Mouse (Mus musculus) ES-Bruce4 (cell line): ENCODE measurements around the gene Mia3. TPM values are rescaled to one million over a fixed set of nuclear protein-coding genes. Genes with fewer than 3 reads are reported as not detected.
A peak's percentile ranks its signal among the peaks of the same experiment; 100 is the strongest.
"Not testable (repeated sequence)": the region's sequence is repeated elsewhere in the genome, so short reads cannot be mapped to it uniquely, and the experiment has no call there.

Experiments
- H3K27ac ChIP-seq: 2 replicates; pipeline ENCODE4 v1.5.1; 2012; ENCODE audit warnings: low read length, inconsistent platforms; ENCODE audit not compliant: insufficient read depth
- H3K27me3 ChIP-seq: 2 replicates; pipeline ENCODE4 v1.6.1; 2012; ENCODE audit warnings: mild to moderate bottlenecking, low read length, inconsistent platforms; ENCODE audit not compliant: control insufficient read depth, poor library complexity, insufficient read depth, severe bottlenecking
- H3K36me3 ChIP-seq: 2 replicates; pipeline ENCODE4 v1.6.1; 2012; ENCODE audit warnings: inconsistent platforms, mild to moderate bottlenecking, low read length, moderate library complexity; ENCODE audit not compliant: control insufficient read depth, poor library complexity, insufficient read depth, severe bottlenecking
- H3K4me1 ChIP-seq: one replicate; pipeline ENCODE4 v1.8.1; 2011; ENCODE audit warnings: low read length; ENCODE audit not compliant: control insufficient read depth, insufficient read depth
- H3K4me3 ChIP-seq: 2 replicates; pipeline ENCODE4 v1.5.1; 2011; ENCODE audit warnings: low read depth, mild to moderate bottlenecking, low read length
- H3K9ac ChIP-seq: 2 replicates; pipeline ENCODE4 v1.6.1; 2012; ENCODE audit warnings: low read depth, mild to moderate bottlenecking, inconsistent platforms; ENCODE audit not compliant: poor library complexity, severe bottlenecking
- H3K9me3 ChIP-seq: replicated peaks from 2 replicates; pipeline ENCODE4 v1.6.1; 2012; ENCODE audit warnings: mild to moderate bottlenecking, low read length, inconsistent platforms; ENCODE audit not compliant: control insufficient read depth, poor library complexity, insufficient read depth, severe bottlenecking
- CTCF ChIP-seq: IDR thresholded peaks from one replicate; pipeline ENCODE4 v1.8.1; 2011; ENCODE audit warnings: low read depth, low read length
- EP300 ChIP-seq: IDR thresholded peaks from 2 replicates; pipeline ENCODE4 v1.6.1; 2011; ENCODE audit warnings: low read depth, low read length; ENCODE audit not compliant: insufficient read depth
- POLR2A ChIP-seq: IDR thresholded peaks from one replicate; pipeline ENCODE4 v1.8.1; 2011; ENCODE audit warnings: low read length; ENCODE audit not compliant: insufficient read depth
- polyA plus RNA-seq: library from polyadenylated mRNA; stranded (reverse); fragments of >200 nt; gene quantifications from 2 replicates; pipeline ENCODE4 v1.2.4, GENCODE M21; 2011; ENCODE audit warnings: low read depth; ENCODE audit not compliant: missing spikeins, insufficient read depth, insufficient read length

The Mia3 gene
- polyA plus RNA-seq, 1 experiment = 155 TPM

DNA sequence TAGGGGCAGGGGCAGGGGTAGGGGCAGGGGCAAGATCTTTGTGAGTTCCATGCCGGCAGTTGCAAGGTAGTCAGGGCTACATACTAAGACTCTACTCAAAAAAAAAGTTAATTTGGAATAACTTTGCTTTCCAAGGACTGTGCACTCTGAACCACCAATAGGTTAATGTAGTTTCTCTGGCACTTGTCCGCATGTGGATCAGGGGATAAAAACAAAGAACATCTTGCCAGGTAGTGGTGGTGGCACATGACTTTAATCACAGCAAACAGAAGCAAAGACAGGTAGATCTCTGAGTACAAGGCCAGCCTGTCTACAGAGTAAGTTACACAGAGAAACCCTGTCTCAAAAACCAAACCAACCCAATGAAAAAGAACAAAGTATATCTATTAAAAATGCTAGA lies 13.3 kb upstream of the Mia3 start:
- Histone ChIP-seq H3K9ac (no peak overlapping the region), H3K27me3 (no peaks in the 10 kb centered on the region), H3K9me3 (no peaks in the 10 kb centered on the region), H3K4me1 (no peaks in the 10 kb centered on the region), H3K36me3 (no peaks in the 10 kb centered on the region), H3K4me3 (no peak overlapping the region), H3K27ac (no peak overlapping the region)
- TF ChIP-seq POLR2A (no peak), EP300 (no peak), CTCF (no peak)

DNA sequence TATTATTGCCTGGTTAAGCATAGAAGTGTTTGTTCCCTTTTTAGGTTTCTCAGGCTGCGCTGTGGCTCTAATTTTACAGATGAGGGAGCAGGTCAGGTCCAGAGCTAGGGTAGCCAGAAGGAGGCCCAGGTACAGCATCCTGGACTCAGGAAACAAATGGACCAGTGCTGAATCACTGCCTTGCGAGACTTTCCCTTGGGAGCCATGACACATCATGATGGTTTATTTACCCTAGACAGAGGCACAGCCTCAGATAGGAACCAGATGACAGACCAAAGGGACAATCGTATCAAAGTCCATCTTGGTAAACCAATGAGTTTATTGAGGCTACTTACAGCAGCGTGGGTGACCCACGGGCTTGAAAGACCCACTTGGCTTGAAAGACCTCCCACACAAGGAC lies 12.5 kb upstream of the Mia3 start:
- Histone ChIP-seq H3K9ac (no peak overlapping the region), H3K4me1 (no peaks in the 10 kb centered on the region), H3K9me3 (no peaks in the 10 kb centered on the region), H3K27ac (no peak overlapping the region), H3K4me3 (no peak overlapping the region), H3K36me3 (no peaks in the 10 kb centered on the region), H3K27me3 (no peaks in the 10 kb centered on the region)
- TF ChIP-seq EP300 (no peak), CTCF (no peak)

DNA sequence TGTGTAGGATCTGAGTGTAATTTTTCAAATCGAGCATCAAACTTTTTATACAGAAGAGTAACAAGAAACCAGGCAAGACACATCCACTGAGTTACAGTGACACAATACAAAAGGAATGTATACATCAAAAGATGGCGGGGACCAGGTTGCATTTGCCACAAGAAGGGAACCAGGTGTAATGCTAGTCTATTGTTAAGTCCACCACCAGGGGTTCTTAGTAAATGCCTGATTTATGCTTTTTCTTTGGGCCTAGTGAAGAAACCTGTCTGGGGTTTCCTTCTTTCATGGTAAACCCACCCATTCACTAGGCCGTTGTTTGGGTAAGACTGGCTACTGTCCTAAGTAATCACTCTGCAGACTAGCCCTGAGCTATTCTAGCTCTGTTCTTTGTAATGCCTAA lies 10.0 kb upstream of the Mia3 start:
- H3K4me1 ChIP-seq, H3K36me3 ChIP-seq, H3K4me3 ChIP-seq, H3K9me3 ChIP-seq, H3K27me3 ChIP-seq, H3K9ac ChIP-seq: not testable (repeated sequence)
- H3K27ac ChIP-seq = peak overlapping the region; percentile 69

DNA sequence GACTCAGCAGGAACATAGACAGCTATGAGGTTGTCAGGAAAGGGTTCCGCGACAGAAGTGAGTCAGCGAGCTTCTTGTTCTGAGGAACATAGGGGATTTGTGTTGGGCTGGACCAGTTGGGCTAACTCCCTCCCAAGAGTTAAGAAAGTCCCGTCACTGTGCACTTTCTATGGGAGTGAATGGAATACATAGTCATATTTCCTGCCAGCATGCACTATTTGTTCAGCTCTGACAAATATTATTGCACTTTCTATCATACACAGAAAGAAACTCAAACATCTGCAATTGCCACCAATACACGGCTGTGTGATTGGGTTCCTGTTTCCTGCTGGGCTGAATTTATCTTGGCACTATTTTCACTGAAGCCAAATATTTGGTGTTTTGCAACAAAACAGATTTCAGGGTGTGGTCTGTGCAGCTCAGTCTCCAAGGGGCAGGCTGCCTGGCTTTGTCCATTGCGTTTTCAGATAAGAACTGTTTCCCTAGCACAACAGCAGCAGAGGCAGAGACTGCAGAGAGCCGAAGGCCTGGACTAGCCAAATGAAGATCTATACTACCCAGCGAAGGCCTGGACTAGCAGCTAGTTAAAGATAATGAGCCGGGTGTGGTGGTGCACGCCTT lies 9.1 kb upstream of the Mia3 start:
- no peaks in the 10 kb centered on the region for H3K27me3 ChIP-seq
- no peaks in the 10 kb centered on the region for H3K9me3 ChIP-seq
- TF ChIP-seq EP300 (no peak), CTCF (no peak), POLR2A (no peak)
- H3K27ac ChIP-seq = peak overlapping the region; percentile 69; the same call in 1 of the 2 replicates
- no peaks in the 10 kb centered on the region for H3K4me1 ChIP-seq
- no peaks in the 10 kb centered on the region for H3K36me3 ChIP-seq
- no peak overlapping the region for H3K4me3 ChIP-seq
- H3K9ac ChIP-seq = no peak overlapping the region

DNA sequence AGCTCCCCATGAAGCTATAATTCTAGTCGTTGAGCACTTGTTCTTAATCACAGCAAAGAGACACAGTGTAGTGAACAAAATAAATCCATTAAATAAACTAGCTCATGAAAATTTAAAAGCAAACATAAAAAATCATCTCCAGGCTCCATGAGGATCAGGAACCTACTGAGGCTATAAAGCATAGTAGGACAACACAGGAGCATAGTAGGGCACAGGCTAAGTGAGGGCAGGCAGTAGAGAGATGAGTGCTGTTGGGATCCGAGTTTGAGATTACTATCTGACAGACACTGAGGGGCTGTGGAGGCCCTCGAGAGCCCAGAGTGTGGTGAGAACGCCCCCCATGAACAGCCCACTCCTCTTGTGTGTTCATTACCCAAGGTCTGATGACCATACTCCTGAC lies 7.7 kb upstream of the Mia3 start:
- Histone ChIP-seq H3K36me3 (no peaks in the 10 kb centered on the region), H3K4me3 (no peak overlapping the region), H3K27me3 (no peaks in the 10 kb centered on the region), H3K4me1 (no peaks in the 10 kb centered on the region), H3K9me3 (no peaks in the 10 kb centered on the region), H3K27ac (no peak overlapping the region), H3K9ac (no peak overlapping the region)
- TF ChIP-seq POLR2A (no peak), CTCF (no peak), EP300 (no peak)

DNA sequence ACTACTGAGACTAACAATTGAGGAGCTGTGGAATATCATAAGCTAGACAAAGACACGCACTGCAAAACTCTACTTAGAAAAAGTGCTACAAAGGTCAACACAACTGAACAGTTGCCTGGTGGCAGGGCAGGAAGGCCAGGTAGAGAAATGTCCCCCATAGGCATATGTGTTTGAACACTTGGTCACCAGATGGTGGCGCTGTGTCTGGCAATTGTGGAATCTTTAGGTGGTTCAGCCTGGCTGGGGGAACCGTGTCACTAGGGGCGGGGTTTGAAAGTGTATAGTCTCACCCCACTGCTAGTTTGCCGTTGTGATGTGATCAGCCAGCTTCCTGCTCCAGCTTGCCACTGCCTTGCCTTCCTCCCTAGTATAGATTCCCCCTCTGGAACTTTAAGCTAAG lies 5.4 kb upstream of the Mia3 start:
- no peak for TF ChIP-seq CTCF
- no peak overlapping the region for H3K9ac ChIP-seq
- no peak overlapping the region for H3K4me3 ChIP-seq
- H3K9me3 ChIP-seq = no peaks in the 10 kb centered on the region
- H3K27ac ChIP-seq = no peak overlapping the region
- H3K4me1 ChIP-seq = no peaks in the 10 kb centered on the region
- H3K36me3 ChIP-seq = no peaks in the 10 kb centered on the region
- H3K27me3 ChIP-seq = no peaks in the 10 kb centered on the region
